Mouse (Mus musculus): Measurements from ENCODE around the gene Inmt.

- TF ChIP-seq CTCF (conservative IDR thresholded peaks at IDR 0.05; ENCODE audit: low read length) (no peak), NANOG (IDR thresholded peaks at IDR 0.05; ENCODE audit: borderline replicate concordance, low read length) (no peak)
Observed at GRCm38 (mm10) chr6:55173171-55173570, 1.7 kb downstream of the Inmt start.

Measured in E14TG2a.4 (cell line).